Mouse (Mus musculus) heart, embryonic 12.5 days (tissue): Measurements from ENCODE around the gene Papolg. TPM values are rescaled to one million over a fixed set of nuclear protein-coding genes. Genes with fewer than 3 reads are reported as not detected.
"Not testable (repeated sequence)": the region's sequence is repeated elsewhere in the genome, so short reads cannot be mapped to it uniquely, and the experiment has no call there.

ENCODE experiments used
- ATAC-seq: fragments of 200-750 bp; cut with Nextera tagmentation; 2 replicates; pipeline ENCODE4 v1.8.0; 2017; ENCODE audit warnings: moderate TSS enrichment, moderate library complexity; ENCODE audit not compliant: insufficient number of reproducible peaks, low FRiP score
- H3K27ac ChIP-seq: fragments of 300-500 bp; sonication (generic); 2 replicates; pipeline ENCODE4 v1.5.1; 2016; ENCODE audit warnings: mild to moderate bottlenecking, moderate library complexity; ENCODE audit not compliant: poor library complexity, severe bottlenecking
- H3K27me3 ChIP-seq: fragments of 300-500 bp; sonication (generic); replicated peaks from 2 replicates; pipeline ENCODE4 v1.6.1; 2016; ENCODE audit warnings: mild to moderate bottlenecking, moderate library complexity
- H3K36me3 ChIP-seq: fragments of 300-500 bp; sonication (generic); 2 replicates; pipeline ENCODE4 v1.6.1; 2016; ENCODE audit warnings: mild to moderate bottlenecking, moderate library complexity
- H3K4me1 ChIP-seq: fragments of 300-500 bp; sonication (generic); replicated peaks from 2 replicates; pipeline ENCODE4 v1.6.1; 2016; ENCODE audit warnings: mild to moderate bottlenecking
- H3K4me2 ChIP-seq: fragments of 300-500 bp; sonication (generic); 2 replicates; pipeline ENCODE4 v1.6.1; 2016; ENCODE audit warnings: mild to moderate bottlenecking, moderate library complexity
- H3K4me3 ChIP-seq: fragments of 300-500 bp; sonication (generic); 2 replicates; pipeline ENCODE4 v1.5.1; 2016; ENCODE audit warnings: mild to moderate bottlenecking
- H3K9ac ChIP-seq: fragments of 300-500 bp; sonication (generic); 2 replicates; pipeline ENCODE4 v1.6.1; 2016; ENCODE audit warnings: mild to moderate bottlenecking, moderate library complexity
- H3K9me3 ChIP-seq: fragments of 300-500 bp; sonication (generic); replicated peaks from 2 replicates; pipeline ENCODE4 v1.6.1; 2016; ENCODE audit warnings: mild to moderate bottlenecking, moderate library complexity
- WGBS: fragments of 180-500 bp; shearing (Covaris S2); methylation state at CpG from one replicate; pipeline ENCODE4 v1.1.7; 2016; 5-methylcytosine and 5-hydroxymethylcytosine counted together
- polyA plus RNA-seq: library from polyadenylated mRNA; unstranded; fragments of >200 nt; fragmentation: Nextera tagmentation; extraction: Ambion mirVana; gene quantifications from 2 replicates; pipeline ENCODE4 v1.2.1, GENCODE M21; 2016

Papolg gene
- 12.0 and 12.1 TPM in 2 replicates for polyA plus RNA-seq

DNA sequence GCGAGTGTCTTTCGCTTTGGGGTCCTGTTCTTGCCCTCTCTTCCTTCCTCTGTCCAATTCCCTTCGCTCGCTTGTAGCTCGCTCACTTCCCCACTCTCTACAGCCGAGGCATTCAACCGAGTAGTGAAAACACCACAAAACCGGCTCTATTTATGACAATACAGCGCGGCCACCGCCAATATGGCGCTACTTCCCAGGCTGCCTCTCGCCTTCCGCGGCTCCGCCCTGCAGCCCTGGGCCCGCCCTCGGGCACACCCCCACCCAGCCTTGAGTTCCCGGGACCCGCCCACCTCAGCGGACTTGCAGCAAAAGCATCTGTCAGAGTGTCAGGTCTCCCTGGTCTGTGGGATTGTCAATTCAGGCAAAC is at the start of gene Papolg:
Gene Papolg (minus strand): TSS at position 194 of the 367 bp plus-strand sequence.
- Histone ChIP-seq H3K27ac (peak within 1 kb of the TSS; percentile 93), H3K36me3 (peaks cover 5% of the 10 kb centered on the region), H3K27me3 (0 out of 2 replicates have a peak, but pooled peaks cover 4% of the 10 kb centered on the region), H3K9ac (peak within 1 kb of the TSS; percentile 93), H3K4me3 (peak within 1 kb of the TSS; percentile 97), H3K9me3 (no peaks in the 10 kb centered on the region), H3K4me2 (peak within 1 kb of the TSS; percentile 88), H3K4me1 (peaks cover 3% of the 10 kb centered on the region; the same call in 1 of the 2 replicates)
- peak; percentile 99 for ATAC-seq
- under 1% methylated on average over 21 of the region's 21 CpGs for WGBS

DNA sequence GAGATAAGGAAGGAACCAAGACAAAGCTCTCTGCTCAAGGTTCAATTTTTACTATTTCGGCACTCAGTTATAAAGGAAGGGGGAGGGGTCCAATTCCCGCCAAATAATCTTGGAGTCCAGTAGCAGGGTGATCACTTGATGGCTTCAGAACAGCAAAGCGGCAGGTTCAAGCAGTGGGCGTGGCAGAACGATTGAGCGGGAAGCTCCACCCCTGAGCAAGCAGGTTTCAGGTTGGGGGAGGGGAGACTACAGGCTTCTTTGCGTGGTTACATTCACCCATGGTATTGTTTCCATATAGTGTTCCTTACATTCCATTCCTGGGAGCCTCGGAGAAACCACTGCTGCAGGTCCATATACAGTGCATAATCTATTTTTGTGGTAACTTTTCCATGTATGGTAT is 33.1 kb upstream of the Papolg start:
- H3K4me1 ChIP-seq, H3K27ac ChIP-seq, ATAC-seq, H3K9ac ChIP-seq, H3K4me3 ChIP-seq, H3K36me3 ChIP-seq, H3K9me3 ChIP-seq, H3K27me3 ChIP-seq: not testable (repeated sequence)
- 24% methylated on average over 8 of the region's 8 CpGs for WGBS
- H3K4me2 ChIP-seq = peak overlapping the region; percentile 43

DNA sequence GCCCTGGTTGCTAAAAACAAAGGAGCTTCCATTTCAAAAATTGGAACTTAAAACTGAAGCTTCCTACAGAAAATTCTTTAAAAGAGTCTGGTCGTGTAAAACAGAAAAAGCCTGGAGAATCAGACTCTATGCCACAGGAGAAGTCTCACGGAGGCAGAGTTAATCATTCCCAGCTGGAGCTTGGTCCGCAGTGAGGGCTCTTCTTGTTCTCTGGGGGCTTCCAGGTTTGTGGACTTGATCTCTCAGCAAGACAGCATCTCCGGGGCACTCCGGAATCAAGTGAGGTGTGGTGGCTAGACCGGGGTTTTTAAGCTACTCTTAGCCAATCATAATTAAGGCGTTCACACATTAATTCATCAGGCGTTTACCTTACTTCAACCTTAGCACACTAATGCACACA is 32.6 kb upstream of the Papolg start:
- ATAC-seq = no peak
- H3K27me3 ChIP-seq = no peaks in the 10 kb centered on the region
- no peak overlapping the region for H3K27ac ChIP-seq
- no peaks in the 10 kb centered on the region for H3K4me1 ChIP-seq
- peak overlapping the region; percentile 43 for H3K4me2 ChIP-seq
- no peaks in the 10 kb centered on the region for H3K36me3 ChIP-seq
- 39% methylated on average over 8 of the region's 8 CpGs for WGBS
- no peaks in the 10 kb centered on the region for H3K9me3 ChIP-seq
- H3K9ac ChIP-seq = no peak overlapping the region
- no peak overlapping the region for H3K4me3 ChIP-seq

DNA sequence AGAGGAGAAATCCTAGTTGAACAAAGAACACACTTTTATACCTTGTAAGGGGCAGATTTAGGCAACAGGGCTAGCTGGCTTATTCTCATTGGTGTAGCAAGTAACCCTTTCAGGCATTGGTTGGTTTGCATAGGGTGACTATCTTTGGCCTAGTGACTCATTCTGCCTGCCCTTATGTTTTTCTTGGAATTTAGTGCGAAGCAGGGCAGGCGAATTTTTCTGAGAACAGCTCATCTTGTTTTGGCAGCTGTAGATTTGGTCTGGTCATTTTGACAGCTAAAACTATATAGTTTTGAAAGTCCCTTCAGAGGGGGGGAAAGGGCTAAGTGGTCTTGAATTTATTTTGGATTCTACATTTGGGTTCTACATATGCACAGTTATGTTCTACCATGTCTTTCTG is 18.8 kb upstream of the Papolg start:
- not testable (repeated sequence) for H3K27me3 ChIP-seq, H3K4me3 ChIP-seq, H3K4me1 ChIP-seq, H3K36me3 ChIP-seq, ATAC-seq, H3K9ac ChIP-seq, H3K27ac ChIP-seq, H3K4me2 ChIP-seq, H3K9me3 ChIP-seq
- 38% methylated on average over 2 of the region's 2 CpGs for WGBS

DNA sequence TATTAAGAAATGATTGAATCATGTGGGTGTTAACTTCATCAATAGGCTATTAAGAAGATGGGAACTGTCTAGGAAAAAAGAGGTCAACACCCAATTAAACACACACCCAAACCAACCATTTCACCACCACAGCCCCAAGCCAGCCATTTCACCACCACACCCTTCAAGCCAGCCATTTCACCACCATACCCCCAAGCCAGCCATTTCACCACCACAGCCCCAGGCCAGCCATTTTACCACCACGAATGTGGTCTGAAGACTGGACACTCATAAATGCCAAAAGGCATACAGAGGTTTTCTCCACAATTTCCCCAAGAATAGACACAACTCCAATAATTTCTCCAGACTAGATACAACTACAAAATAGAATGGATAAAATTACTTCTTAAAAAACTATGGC is 8.9 kb upstream of the Papolg start:
- H3K27ac ChIP-seq = no peak overlapping the region
- no peaks in the 10 kb centered on the region for H3K27me3 ChIP-seq
- H3K4me3 ChIP-seq = no peak overlapping the region
- no peaks in the 10 kb centered on the region for H3K4me1 ChIP-seq
- no peak for ATAC-seq
- H3K36me3 ChIP-seq = no peaks in the 10 kb centered on the region
- no peak overlapping the region for H3K9ac ChIP-seq
- 71% methylated on average over 1 of the region's 1 CpGs for WGBS
- no peaks in the 10 kb centered on the region for H3K9me3 ChIP-seq
- no peak overlapping the region for H3K4me2 ChIP-seq

DNA sequence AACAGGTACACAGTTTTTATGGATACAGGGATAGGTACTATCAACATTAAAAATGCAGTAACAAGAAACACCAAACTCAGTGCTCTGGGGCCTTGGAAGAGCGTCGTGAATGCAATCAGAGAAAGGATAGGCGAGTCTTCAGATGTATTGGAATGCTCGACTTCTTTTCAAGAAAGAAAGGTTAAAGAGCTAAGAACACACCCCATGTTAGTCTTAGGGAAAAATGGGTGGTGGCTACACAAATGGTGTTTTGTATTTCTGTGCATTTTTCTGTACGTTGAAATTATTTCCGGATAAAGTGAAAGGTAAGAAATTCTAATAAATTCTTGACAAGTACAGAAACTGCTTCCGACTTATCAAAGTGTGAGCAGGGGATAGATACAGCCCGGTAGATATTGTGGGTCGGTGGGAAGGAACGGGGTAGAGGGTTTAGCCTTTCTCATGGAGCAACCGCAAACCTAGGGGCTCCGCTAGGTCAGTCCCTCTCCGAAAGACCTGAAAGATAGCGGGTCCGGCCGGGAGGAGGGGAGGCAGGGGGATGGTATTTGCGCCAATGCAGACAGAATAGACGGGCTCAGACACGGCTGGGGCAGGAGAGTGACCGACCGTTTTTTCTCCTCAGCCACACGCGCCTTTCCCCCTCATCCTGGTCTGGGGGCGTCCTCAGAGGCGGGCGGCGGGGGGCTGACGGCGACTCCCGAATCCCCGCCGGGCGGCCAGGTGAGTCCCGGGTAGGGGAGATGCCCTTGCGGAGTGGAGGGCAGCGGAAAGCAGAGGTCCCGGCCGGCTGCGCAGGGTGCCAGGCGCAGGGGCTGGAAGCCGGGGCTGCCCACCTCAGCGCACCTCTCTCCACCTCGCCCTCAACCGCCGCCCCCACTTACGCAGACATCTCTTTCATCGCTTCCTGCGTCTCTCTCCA is 653 bp downstream of the Papolg start:
- peak; percentile 86 for ATAC-seq
- under 1% methylated on average over 44 of the region's 48 CpGs for WGBS

DNA sequence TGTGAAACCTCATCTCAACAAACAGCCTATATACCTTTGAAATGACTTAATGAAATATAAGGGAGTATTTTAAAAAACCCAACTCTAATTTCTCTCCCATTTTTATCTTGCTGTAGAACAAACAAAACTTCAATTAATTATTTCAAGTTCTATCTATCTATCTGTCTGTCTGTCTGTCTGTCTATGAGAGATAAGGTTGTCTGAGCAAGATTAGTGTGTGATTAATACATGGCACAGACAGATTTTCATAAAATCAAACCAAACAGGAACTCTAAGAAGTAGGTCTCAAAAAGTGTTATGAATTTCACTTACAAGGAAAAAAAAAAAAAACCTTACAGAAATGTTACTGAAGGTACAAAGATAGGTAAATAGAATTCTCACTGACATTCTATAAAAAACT is 1.5 kb downstream of the Papolg start:
- no peak for ATAC-seq
- H3K27ac ChIP-seq = no peak overlapping the region
- H3K36me3 ChIP-seq = peaks cover 8% of the 10 kb centered on the region
- peaks cover 3% of the 10 kb centered on the region; the same call in 1 of the 2 replicates for H3K4me1 ChIP-seq
- H3K9me3 ChIP-seq = no peaks in the 10 kb centered on the region
- no peak overlapping the region for H3K4me2 ChIP-seq
- no peak overlapping the region for H3K9ac ChIP-seq
- no peak overlapping the region for H3K4me3 ChIP-seq
- H3K27me3 ChIP-seq = 0 out of 2 replicates have a peak, but pooled peaks cover 4% of the 10 kb centered on the region

More for the DNA sequence above, 653 bp downstream of the Papolg start:
- Histone ChIP-seq H3K4me2 (peak overlapping the region; percentile 88), H3K27ac (peak overlapping the region; percentile 93), H3K36me3 (peaks cover 6% of the 10 kb centered on the region), H3K4me3 (peak overlapping the region; percentile 97), H3K9me3 (no peaks in the 10 kb centered on the region), H3K9ac (peak overlapping the region; percentile 93), H3K27me3 (0 out of 2 replicates have a peak, but pooled peaks cover 4% of the 10 kb centered on the region), H3K4me1 (peaks cover 3% of the 10 kb centered on the region; the same call in 1 of the 2 replicates)

DNA sequence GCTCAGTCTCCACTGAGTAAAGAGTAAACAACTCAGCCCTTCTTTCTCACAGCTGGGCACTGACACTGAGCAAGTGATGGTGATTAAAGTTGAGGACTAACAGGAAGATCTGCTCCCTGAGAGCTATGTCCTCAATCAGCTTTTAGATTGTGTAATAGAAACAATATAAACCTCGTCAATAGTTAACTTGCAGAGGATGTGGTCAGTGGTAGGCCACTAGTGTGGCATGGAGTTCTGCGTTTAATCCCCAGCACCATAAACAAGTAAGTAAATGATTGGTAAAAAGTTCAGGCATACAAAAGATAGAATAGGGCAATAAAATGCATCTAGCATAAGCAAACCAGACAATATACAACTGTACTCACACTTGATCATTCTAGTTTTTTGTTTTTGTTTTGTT is 30.7 kb downstream of the Papolg start:
- Histone ChIP-seq H3K36me3 (peaks cover 63% of the 10 kb centered on the region), H3K9me3 (no peaks in the 10 kb centered on the region), H3K27ac (no peak overlapping the region), H3K27me3 (no peaks in the 10 kb centered on the region), H3K4me1 (no peaks in the 10 kb centered on the region), H3K9ac (no peak overlapping the region), H3K4me2 (no peak overlapping the region), H3K4me3 (no peak overlapping the region)
- ATAC-seq = no peak
- WGBS = 90% methylated on average over 2 of the region's 2 CpGs

DNA sequence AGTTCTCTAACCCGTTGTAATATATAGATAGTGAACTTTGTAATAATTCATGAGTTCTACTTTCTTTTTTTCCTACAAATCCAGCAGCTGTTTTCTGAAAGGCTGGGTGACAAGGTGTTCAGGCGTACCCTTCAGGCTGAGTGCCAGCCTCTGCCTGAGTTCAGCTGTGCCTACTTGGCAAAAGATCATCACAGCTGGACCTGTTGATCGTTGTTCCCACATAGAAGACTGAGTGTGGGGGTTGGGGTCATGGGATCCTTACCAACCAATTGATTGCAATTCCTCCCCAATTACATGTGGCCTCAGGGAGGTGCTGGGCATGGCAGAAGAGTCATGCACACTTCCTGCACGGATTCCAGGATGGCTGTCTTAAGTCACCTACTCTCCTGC is 38.3 kb downstream of the Papolg start:
- no peak overlapping the region for H3K4me3 ChIP-seq
- no peaks in the 10 kb centered on the region for H3K4me1 ChIP-seq
- no peak overlapping the region for H3K9ac ChIP-seq
- no peaks in the 10 kb centered on the region for H3K9me3 ChIP-seq
- peaks cover 48% of the 10 kb centered on the region for H3K36me3 ChIP-seq
- no peak for ATAC-seq
- H3K27ac ChIP-seq = no peak overlapping the region
- H3K27me3 ChIP-seq = no peaks in the 10 kb centered on the region
- WGBS = 85% methylated on average over 4 of the region's 4 CpGs
- no peak overlapping the region for H3K4me2 ChIP-seq

DNA sequence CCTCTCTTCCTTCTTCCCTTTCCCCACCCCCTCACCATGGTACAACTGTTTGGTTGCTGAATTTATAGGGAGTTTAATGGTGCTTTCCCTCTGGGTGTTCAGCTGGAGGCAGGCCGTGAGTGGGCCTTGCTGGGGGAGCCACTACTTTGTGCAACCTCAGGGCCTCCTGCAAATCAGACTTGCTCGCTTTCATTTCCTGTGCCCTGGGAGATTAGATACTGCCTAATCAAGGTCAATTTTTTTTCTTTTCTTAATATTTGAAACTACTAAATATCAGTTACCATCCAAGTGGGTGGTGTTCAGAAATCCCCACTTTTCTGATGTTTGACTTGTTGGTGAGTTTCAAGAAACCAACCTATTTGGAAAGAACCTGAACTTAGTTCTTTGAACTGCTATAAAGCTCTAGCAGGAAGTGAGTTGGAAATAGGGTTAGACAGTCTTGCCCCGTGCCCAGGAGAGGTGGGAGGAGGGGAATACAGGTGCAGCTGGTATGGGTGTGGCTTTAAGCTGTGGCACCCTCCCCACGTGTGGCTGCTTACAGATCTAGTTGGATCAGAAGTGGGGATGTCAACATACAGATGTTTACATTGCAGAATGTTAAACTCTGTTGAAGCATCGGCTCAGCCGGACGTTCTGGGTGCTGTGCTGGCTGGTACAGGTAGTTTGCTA is 38.9 kb downstream of the Papolg start:
- H3K4me3 ChIP-seq = no peak overlapping the region
- H3K9me3 ChIP-seq = no peaks in the 10 kb centered on the region
- H3K4me1 ChIP-seq = no peaks in the 10 kb centered on the region
- H3K27ac ChIP-seq = no peak overlapping the region
- H3K9ac ChIP-seq = no peak overlapping the region
- whole genome bisulfite sequencing = 76% methylated on average over 7 of the region's 7 CpGs
- H3K36me3 ChIP-seq = peaks cover 44% of the 10 kb centered on the region
- H3K27me3 ChIP-seq = no peaks in the 10 kb centered on the region
- H3K4me2 ChIP-seq = no peak overlapping the region
- no peak for ATAC-seq

DNA sequence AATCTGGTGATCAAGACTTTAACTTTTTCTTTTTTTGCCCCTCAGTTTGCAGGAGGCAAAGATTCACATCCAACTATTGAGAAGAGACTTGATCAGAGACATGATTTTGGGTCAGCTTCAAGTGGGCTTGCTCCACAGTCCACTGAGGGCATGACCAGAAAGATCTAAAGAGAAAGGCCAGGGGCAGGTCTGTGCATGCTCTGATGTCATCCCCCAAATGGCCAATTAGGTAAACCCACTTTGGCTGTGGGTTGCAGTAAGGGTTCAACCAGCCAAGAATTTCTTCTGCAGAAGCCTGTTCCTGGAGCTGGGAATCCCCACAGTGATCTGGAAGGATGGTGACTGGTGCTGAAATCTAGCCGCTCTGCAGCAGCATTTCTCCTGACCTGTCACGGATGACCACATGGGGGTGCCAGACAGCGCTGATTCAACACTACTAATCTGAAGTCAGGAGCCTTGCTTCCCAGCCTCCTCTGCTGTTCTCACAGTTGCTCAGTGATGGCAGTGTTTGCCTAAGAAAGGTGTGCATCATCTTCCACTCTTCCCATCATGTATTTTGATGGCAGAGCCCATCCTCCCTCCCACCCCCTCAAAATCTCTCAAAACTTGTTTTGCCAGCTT is 39.8 kb downstream of the Papolg start:
- H3K4me1 ChIP-seq = no peaks in the 10 kb centered on the region
- H3K9me3 ChIP-seq = no peaks in the 10 kb centered on the region
- H3K27ac ChIP-seq = no peak overlapping the region
- 9% methylated on average over 3 of the region's 3 CpGs for WGBS
- H3K4me2 ChIP-seq = no peak overlapping the region
- peak; percentile 53; the same call in 1 of the 2 replicates for ATAC-seq
- no peaks in the 10 kb centered on the region for H3K27me3 ChIP-seq
- H3K4me3 ChIP-seq = no peak overlapping the region
- H3K36me3 ChIP-seq = peaks cover 37% of the 10 kb centered on the region
- H3K9ac ChIP-seq = no peak overlapping the region
